Mouse (Mus musculus) cerebral cortex, adult 2 months (tissue): ENCODE data around the gene Entpd5.

Experiments
- WGBS: fragments of 180-500 bp; shearing (Covaris S2); methylation state at CpG from one replicate; pipeline ENCODE4 v1.1.7; 2018; 5-methylcytosine and 5-hydroxymethylcytosine counted together

Gene Entpd5

DNA sequence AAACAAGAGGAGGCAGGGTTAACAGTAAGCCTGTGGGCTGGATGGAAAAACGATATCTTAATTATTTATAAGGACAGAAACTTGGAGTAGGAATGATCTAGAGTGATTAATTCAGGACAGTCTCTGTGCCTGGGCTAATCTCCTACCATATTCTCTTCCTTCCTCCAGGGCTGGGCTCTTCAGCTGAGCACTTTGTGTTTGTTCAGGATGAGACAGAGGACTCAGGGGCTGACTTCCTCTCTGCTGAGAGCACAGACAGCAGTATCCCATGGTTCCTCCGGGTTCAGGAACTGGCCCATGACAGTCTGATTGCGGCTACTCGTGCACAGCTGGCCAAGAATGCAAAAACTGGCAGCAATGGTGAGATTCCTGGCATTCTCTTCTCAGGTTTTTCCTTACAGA lies 81.7 kb downstream of the Entpd5 start:
- 58% methylated on average over 4 of the region's 4 CpGs for WGBS
